Mouse (Mus musculus): Measurements from ENCODE around the gene Pctp. TPM values are rescaled to one million over a fixed set of nuclear protein-coding genes. Genes with fewer than 3 reads are reported as not detected.

The Pctp gene
- polyA plus RNA-seq, 2 experiments from 2014 or later: 9.1 to 14.5 TPM

DNA sequence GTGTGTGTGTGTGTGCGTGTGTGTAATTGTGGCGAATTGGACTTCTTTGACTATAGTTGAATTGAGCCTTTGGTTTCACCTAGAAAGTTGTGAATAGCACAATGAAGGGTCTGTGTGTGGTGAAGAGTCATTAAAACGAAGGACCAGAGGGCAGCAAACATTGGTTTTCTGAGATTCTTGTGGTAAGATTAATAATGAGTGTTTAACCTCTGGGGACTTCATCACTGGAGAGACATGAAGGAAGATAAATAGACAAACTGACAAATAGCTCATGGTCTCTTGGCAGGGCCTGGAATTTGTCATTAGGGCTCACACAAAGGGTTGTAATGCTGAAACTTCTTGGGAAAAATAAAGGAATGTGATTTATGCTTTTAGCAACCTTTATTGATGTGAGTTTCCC lies 31.4 kb downstream of the Pctp start:
- ATAC-seq: no peak

DNA sequence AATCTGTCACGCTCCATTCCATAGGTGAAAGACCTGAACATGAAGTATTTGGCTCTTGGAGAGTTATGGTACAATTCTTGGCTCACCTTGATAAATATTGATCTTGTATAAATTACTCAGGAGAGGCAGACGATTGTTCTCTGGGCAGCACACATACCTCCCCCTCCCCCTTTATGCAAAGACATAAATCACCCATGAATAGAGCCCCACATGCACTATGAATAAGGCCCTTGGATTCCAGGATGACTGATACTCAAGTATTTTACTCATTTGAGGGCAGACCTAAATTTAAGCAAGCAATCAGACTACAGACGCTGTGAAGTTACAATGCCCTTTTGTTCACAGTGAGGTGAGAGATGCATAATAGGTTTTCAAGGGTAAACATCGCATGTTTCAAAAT lies 32.0 kb downstream of the Pctp start:
- no peak for ATAC-seq

DNA sequence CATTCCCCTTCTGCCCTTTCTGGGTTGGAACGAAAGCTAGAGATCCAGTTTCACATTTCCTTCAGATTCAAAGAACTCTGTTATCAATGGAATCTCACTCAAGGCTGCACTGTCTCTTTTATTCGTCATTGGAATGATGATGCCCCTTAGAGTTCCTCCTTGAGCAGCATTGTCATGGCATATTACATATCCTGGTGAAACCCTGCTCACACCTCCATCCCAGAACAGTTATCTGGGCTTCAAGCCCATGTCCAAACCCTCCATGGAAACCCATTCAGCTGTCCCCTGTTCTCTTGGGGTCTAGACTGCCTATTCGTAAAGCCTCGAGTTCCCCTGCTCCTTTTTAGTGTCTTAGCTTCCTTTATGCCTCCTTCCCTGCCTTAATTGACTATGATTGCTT lies 33.6 kb downstream of the Pctp start:
- ATAC-seq: no peak

DNA sequence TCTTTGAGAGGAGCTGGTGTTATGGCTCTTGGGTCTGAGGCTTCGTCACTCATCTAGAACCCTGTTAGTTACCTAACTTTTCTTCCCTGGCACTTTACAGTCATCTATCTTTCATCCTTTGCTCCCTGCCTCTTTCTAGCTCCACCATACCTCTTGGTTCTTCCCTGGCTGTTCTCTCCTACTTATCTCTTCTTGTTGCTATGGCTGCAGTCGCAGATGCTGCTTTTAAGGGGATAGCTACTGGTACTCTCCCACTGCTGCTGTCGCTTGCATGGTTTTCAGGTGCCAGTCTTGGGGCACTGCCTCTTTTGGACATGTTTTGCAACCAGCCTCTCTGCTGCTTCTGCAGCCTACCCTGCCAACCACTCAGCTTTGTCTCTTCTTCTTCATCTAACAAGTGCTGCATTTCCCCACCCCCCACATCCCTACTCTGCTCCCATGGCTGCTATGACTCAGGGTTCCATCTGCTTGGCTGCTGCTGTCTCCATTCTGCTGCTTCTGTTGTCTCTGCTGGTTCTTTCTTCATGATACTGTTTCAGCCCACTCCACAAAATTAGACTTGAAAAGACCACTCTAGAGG lies 51.9 kb downstream of the Pctp start:
- ATAC-seq: no peak

DNA sequence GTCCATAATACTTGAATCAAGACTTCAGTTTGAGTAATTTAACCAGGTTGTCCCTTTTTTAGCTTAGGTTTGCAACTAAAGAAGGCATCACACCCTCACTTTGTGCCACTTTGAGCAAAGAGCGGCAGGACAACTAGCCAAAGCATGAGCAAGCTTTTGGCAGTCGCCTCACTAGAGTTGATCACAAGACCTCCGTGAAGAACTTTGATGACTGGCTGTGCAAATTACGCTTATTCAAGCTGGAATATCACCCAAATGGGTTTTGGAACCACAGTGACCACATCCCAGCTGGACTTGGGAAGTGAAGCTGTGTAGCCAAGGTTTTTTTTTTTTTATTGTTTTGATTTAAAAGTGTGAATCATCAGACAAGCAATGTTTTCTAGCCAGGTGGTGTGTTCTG lies 54.9 kb downstream of the Pctp start:
- ATAC-seq: no peak

DNA sequence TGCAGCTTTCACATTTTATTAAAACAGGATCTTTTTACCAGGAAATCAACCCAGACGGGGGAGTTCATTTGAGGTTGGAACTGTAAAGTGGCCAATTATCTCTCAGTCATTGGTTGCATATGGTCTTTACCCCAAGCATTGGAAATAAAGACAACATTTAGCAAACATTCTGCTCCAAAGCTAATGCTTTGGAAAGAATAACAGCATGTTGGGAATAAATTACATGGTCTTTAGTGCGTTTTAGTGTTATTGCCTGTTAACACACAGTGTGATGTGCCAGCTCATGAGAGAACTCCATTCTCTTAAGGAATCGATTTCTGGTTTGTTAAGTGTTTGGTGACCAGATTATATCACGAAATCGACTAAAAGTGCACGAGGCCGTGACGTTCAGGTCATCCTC lies 57.5 kb downstream of the Pctp start:
- ATAC-seq: no peak

DNA sequence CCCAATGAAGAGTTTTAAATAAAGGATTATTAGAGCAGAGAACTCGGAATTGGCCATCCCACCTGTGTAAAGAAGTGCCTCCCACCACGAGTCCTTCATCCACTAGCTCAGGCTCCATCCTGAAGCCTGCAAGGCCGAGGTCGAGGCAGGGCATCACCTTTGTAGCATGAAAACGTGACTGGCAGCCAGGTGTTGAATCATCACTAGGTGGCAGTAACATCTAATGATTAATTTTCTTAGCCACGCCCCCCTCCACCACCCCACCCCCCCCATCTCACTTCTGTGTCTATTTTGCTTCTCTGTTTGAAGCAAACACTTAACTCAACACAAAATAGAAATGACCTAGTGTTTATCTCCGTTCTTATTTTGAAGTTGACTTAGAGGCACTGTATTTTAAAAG lies 65.5 kb downstream of the Pctp start:
- no peak for ATAC-seq

Other genes with a start within 250 kb of the Pctp start
- not detected for gene Ankfn1, start 225.2 kb downstream of the Pctp start, polyA plus RNA-seq (2017; shearing (Covaris generic))
- not detected for gene Tmem100, start 27.5 kb upstream of the Pctp start, polyA plus RNA-seq (2017; shearing (Covaris generic))
- 1 to 10 TPM; 3.1 to 4.9 TPM for gene Gm45716, start 184.8 kb upstream of the Pctp start, polyA plus RNA-seq (2017; shearing (Covaris generic))
- gene Mmd, start 246.6 kb upstream of the Pctp start, polyA plus RNA-seq (2017; shearing (Covaris generic)): 10 to 100 TPM; 20.8 to 21.5 TPM

Measured in CD4-positive, CD25-positive, alpha-beta regulatory T cell, adult 4 months (primary cell).